In the genomic region with DNA sequence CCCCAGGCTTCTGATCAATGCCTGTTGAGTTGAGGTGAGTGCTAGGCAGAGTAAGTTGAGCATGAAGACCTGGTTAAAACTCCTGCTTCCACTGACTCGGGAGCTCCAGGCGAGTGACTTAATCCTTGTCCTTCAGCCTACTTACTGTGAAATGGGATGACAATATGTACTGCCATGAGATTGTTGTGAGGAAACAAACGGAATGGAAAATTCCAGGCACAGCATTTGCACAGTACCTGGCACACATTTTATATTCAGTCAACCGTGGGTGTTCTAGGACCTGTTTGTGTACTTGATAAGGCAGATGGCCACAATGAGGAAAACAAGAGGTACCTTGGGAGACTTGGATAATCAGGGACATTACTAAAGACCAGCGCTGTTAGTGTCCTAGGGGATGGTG, we compare ENCODE assay signal across 20 mouse cellular contexts. TPM values are rescaled to one million over a fixed set of nuclear protein-coding genes. Genes with fewer than 3 reads are reported as not detected.
A peak's percentile ranks its signal among the peaks of the same experiment; 100 is the strongest.
DNase-seq lines count a peak whose midpoint lies in the region; ATAC-seq and TF ChIP-seq lines count a peak whose summit lies in the region.
"Had no signal": no experiment of that assay in that cellular context is flagged by ENCODE, and none has a peak within 500 bp of the region (broad histone marks: within the 10 kb centered on the region; RNA-seq: fewer than 3 reads in every experiment).

No protein-coding gene starts in this region.

- 76% methylated on average over 5 of the region's 5 CpGs for WGBS in forebrain, embryonic 11.5 days
- 81% methylated on average over 5 of the region's 5 CpGs for WGBS in forebrain, postnatal 0 days

- H3K4me1 ChIP-seq in forebrain, embryonic 11.5 days (replicated peaks; ENCODE audit: control insufficient read depth, insufficient read depth, low read length), result no peaks in the 10 kb centered on the region
- no peaks in the 10 kb centered on the region for H3K4me1 ChIP-seq in forebrain, postnatal 0 days (ENCODE audit: insufficient read depth)
- H3K4me1 ChIP-seq: hindbrain, embryonic 15.5 days had no signal

- H3K4me3 ChIP-seq in forebrain, embryonic 11.5 days (ENCODE audit: low read depth, low read length), result no peak overlapping the region
- no peak overlapping the region for H3K4me3 ChIP-seq in forebrain, postnatal 0 days (ENCODE audit: low read depth, low read length)
- H3K4me3 ChIP-seq: forebrain, embryonic 10.5 days; heart, adult 2 months; hindbrain, embryonic 12.5 days; hindbrain, embryonic 15.5 days had no signal

- H3K9ac ChIP-seq in forebrain, embryonic 11.5 days (ENCODE audit: low read length), result no peak overlapping the region
- H3K9ac ChIP-seq in forebrain, postnatal 0 days, result no peak overlapping the region
- H3K9ac ChIP-seq: hindbrain, embryonic 12.5 days; hindbrain, embryonic 15.5 days had no signal

- no peaks in the 10 kb centered on the region for H3K9me3 ChIP-seq in forebrain, embryonic 11.5 days (ENCODE audit: control insufficient read depth, low read length)
- no peaks in the 10 kb centered on the region for H3K9me3 ChIP-seq in forebrain, postnatal 0 days (ENCODE audit: low read length)
- H3K9me3 ChIP-seq: forebrain, embryonic 10.5 days; hindbrain, embryonic 12.5 days; hindbrain, embryonic 15.5 days had no signal

- DNase-seq in cerebellum, adult 8-10 months, result peak; percentile 26
- DNase-seq in cerebellum, adult 11 months, result no peak
- peak; percentile 29 for DNase-seq in forebrain, embryonic 11.5 days (ENCODE audit: low spot score)
- no peak for DNase-seq in forebrain, postnatal 0 days
- DNase-seq in kidney, adult 9 months, result peak; percentile 33
- no peak for DNase-seq in kidney, adult 18-20 months
- peak; percentile 74 for DNase-seq in brain, adult 2 months (ENCODE audit: low read depth, low spot score)
- no peak for DNase-seq in urinary bladder, postnatal 4 days (ENCODE audit: low spot score in 2 of 2)
- DNase-seq: adrenal gland, adult 2 months; adrenal gland, postnatal 14 days; cerebellum, postnatal 25 days; gastrocnemius, postnatal 25 days; heart, adult 2 months had no signal

- no peak overlapping the region for H3K27ac ChIP-seq in forebrain, embryonic 11.5 days (ENCODE audit: low read depth, low read length)
- no peak overlapping the region for H3K27ac ChIP-seq in forebrain, postnatal 0 days (ENCODE audit: low read depth, low read length)
- H3K27ac ChIP-seq: forebrain, embryonic 10.5 days; heart, adult 2 months; hindbrain, embryonic 12.5 days; hindbrain, embryonic 15.5 days had no signal

- TF ChIP-seq CTCF in forebrain, postnatal 0 days (IDR thresholded peaks at IDR 0.05; ENCODE audit: low read depth), result no peak

- no peaks in the 10 kb centered on the region for H3K36me3 ChIP-seq in forebrain, embryonic 11.5 days (ENCODE audit: control insufficient read depth, insufficient read depth, low read length)
- H3K36me3 ChIP-seq in forebrain, postnatal 0 days (ENCODE audit: insufficient read depth), result no peaks in the 10 kb centered on the region
- H3K36me3 ChIP-seq: forebrain, embryonic 10.5 days; hindbrain, embryonic 12.5 days; hindbrain, embryonic 15.5 days had no signal

- H3K27me3 ChIP-seq in forebrain, embryonic 11.5 days (ENCODE audit: control insufficient read depth, insufficient read depth, low read length), result no peaks in the 10 kb centered on the region
- no peaks in the 10 kb centered on the region for H3K27me3 ChIP-seq in forebrain, postnatal 0 days (ENCODE audit: insufficient read depth, low read length)
- H3K27me3 ChIP-seq: hindbrain, embryonic 15.5 days had no signal

- no peak for ATAC-seq in forebrain, embryonic 11.5 days (replicated peaks; ENCODE audit: low FRiP score)
- ATAC-seq in forebrain, postnatal 0 days, result no peak
- ATAC-seq: CD4-positive, CD25-positive, alpha-beta regulatory T cell, adult 4 months; forebrain, embryonic 14.5 days; intestine, postnatal 0 days had no signal

- H3K4me2 ChIP-seq in forebrain, embryonic 11.5 days (ENCODE audit: low read depth, low read length, severe bottlenecking), result no peak overlapping the region
- H3K4me2 ChIP-seq in forebrain, postnatal 0 days (ENCODE audit: low read depth), result no peak overlapping the region
- H3K4me2 ChIP-seq: heart, embryonic 11.5 days; hindbrain, embryonic 12.5 days; hindbrain, embryonic 15.5 days had no signal

RNA-seq across cellular contexts. Expression of a gene that starts 29.9 kb away (rescaled TPM):
- polyA plus RNA-seq in forebrain, embryonic 11.5 days (2014; fragmentation: Nextera tagmentation; extraction: Ambion mirVana), result 19.4 and 22.6 TPM in 2 replicates
- total RNA-seq in forebrain, postnatal 0 days (2014; rRNA removed), result 17.0 and 22.0 TPM in 2 replicates
- polyA plus RNA-seq in forebrain, postnatal 0 days (2015; fragmentation: Nextera tagmentation; extraction: Ambion mirVana), result 4.0 and 5.5 TPM in 2 replicates

Comparison
In these comparisons a context has a peak if more than half of its experiments do, and no peak if none do; other contexts are left out.
1. DNase-seq: peak in cerebellum, adult 8-10 months (single experiment), forebrain, embryonic 11.5 days (single experiment), kidney, adult 9 months (single experiment) and brain, adult 2 months (single experiment); none in cerebellum, adult 11 months (single experiment), forebrain, postnatal 0 days (single experiment), kidney, adult 18-20 months (single experiment) and urinary bladder, postnatal 4 days (0 of 2).